Mouse (Mus musculus): ENCODE measurements around the gene Ucp3. TPM values are rescaled to one million over a fixed set of nuclear protein-coding genes. Genes with fewer than 3 reads are reported as not detected.
"Not testable (repeated sequence)": the region's sequence is repeated elsewhere in the genome, so short reads cannot be mapped to it uniquely, and the experiment has no call there.

Gene Ucp3
- polyA plus RNA-seq, 1 experiment from 2014 or later: not detected

DNA sequence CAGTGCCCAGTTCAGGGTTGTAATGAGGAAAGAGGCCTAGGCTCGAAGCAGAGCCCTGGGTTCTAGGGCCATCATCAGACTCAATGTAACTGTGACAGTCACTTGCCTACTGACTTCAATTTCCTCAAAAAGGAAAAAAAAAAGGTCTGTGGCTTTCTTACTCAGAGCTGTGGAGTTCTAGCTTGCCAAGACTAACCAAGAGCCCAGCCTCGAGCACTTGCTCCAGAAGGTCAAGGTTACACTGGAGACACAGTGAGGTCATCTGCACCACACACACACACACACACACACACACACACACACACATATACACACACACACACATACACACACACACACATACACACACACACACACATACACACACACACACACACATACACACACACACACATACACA, 9.3 kb downstream of the Ucp3 start:
- not testable (repeated sequence) for H3K36me3 ChIP-seq (ENCODE audit: control insufficient read depth, insufficient read depth, low read length); H3K27me3 ChIP-seq (ENCODE audit: control insufficient read depth, insufficient read depth, low read length); ATAC-seq (ENCODE audit: low read depth); H3K4me1 ChIP-seq (ENCODE audit: control insufficient read depth, insufficient read depth, low read length); H3K4me3 ChIP-seq (ENCODE audit: low read depth, low read length); H3K27ac ChIP-seq (ENCODE audit: low read depth, low read length); H3K9ac ChIP-seq (replicated peaks; ENCODE audit: low read depth, low read length); H3K4me2 ChIP-seq (ENCODE audit: low read depth, low read length); H3K9me3 ChIP-seq (ENCODE audit: control insufficient read depth, low read length)
- 84% methylated on average over 2 of the region's 2 CpGs for WGBS

GRCm38 (mm10) chr7:100484493-100484892, 11.7 kb downstream of the Ucp3 start:
- Histone ChIP-seq H3K9ac (replicated peaks; ENCODE audit: low read depth, low read length) (no peak overlapping the region), H3K4me1 (ENCODE audit: control insufficient read depth, insufficient read depth, low read length) (no peaks in the 10 kb centered on the region), H3K36me3 (ENCODE audit: control insufficient read depth, insufficient read depth, low read length) (no peaks in the 10 kb centered on the region), H3K9me3 (ENCODE audit: control insufficient read depth, low read length) (no peaks in the 10 kb centered on the region), H3K4me2 (ENCODE audit: low read depth, low read length) (no peak overlapping the region), H3K27ac (ENCODE audit: low read depth, low read length) (no peak overlapping the region), H3K27me3 (ENCODE audit: control insufficient read depth, insufficient read depth, low read length) (no peaks in the 10 kb centered on the region), H3K4me3 (ENCODE audit: low read depth, low read length) (no peak overlapping the region)
- ATAC-seq (ENCODE audit: low read depth): no peak
- WGBS: 91% methylated on average over 5 of the region's 5 CpGs

- Histone ChIP-seq H3K4me1 (ENCODE audit: control insufficient read depth, insufficient read depth, low read length) (no peaks in the 10 kb centered on the region), H3K9me3 (ENCODE audit: control insufficient read depth, low read length) (no peaks in the 10 kb centered on the region), H3K4me3 (ENCODE audit: low read depth, low read length) (no peak overlapping the region), H3K27me3 (ENCODE audit: control insufficient read depth, insufficient read depth, low read length) (no peaks in the 10 kb centered on the region), H3K9ac (replicated peaks; ENCODE audit: low read depth, low read length) (no peak overlapping the region), H3K36me3 (ENCODE audit: control insufficient read depth, insufficient read depth, low read length) (no peaks in the 10 kb centered on the region), H3K27ac (ENCODE audit: low read depth, low read length) (no peak overlapping the region), H3K4me2 (ENCODE audit: low read depth, low read length) (no peak overlapping the region)
- 80% methylated on average over 2 of the region's 2 CpGs for WGBS
- no peak for ATAC-seq (ENCODE audit: low read depth)
These were observed 14.5 kb downstream of the Ucp3 start for GRCm38 (mm10) chr7:100487301-100487700.

DNA sequence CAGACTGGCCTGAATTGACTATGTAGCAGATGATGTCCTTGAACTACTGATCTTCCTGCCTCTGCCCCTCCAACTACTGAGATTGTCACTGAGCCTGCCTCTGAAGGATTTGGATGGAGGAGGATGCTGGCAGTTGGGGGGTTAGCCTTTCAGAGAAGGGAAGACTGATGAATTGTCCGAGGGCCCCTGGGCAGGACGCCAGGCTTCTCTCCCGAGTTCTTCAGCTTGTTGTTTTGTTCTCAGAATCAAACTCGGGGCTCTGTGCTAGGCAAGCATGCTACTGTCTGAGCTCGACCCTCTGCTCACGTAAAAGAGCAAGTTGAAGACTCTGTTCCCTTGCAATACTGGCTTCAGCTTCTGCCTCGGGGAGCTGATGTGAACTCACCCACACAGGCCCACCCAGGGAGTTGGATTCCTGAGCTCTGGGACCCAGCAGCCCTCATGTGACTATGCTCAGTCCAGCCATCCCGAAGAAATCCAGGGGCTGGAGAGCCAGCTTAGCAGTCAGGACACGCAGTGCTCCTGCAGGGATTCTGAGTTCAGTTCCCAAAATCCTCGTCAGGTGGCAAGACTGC, 15.8 kb downstream of the Ucp3 start:
- Histone ChIP-seq H3K9me3 (ENCODE audit: control insufficient read depth, low read length) (no peaks in the 10 kb centered on the region), H3K27ac (ENCODE audit: low read depth, low read length) (no peak overlapping the region), H3K4me2 (ENCODE audit: low read depth, low read length) (no peak overlapping the region), H3K4me3 (ENCODE audit: low read depth, low read length) (no peak overlapping the region), H3K4me1 (ENCODE audit: control insufficient read depth, insufficient read depth, low read length) (peaks cover 6% of the 10 kb centered on the region; the same call in 1 of the 2 replicates), H3K9ac (replicated peaks; ENCODE audit: low read depth, low read length) (no peak overlapping the region), H3K27me3 (ENCODE audit: control insufficient read depth, insufficient read depth, low read length) (no peaks in the 10 kb centered on the region), H3K36me3 (ENCODE audit: control insufficient read depth, insufficient read depth, low read length) (no peaks in the 10 kb centered on the region)
- 32% methylated on average over 10 of the region's 10 CpGs for WGBS
- peak; percentile 58; the same call in 1 of the 2 replicates for ATAC-seq (ENCODE audit: low read depth)

GRCm38 (mm10) chr7:100492391-100493116, 19.8 kb downstream of the Ucp3 start:
- WGBS: 3% methylated on average over 32 of the region's 36 CpGs
- peak overlapping the region; percentile 68 for H3K4me2 ChIP-seq (ENCODE audit: low read depth, low read length)
- H3K27me3 ChIP-seq (ENCODE audit: control insufficient read depth, insufficient read depth, low read length): no peaks in the 10 kb centered on the region
- no peak overlapping the region for H3K27ac ChIP-seq (ENCODE audit: low read depth, low read length)
- no peaks in the 10 kb centered on the region for H3K36me3 ChIP-seq (ENCODE audit: control insufficient read depth, insufficient read depth, low read length)
- H3K9ac ChIP-seq (replicated peaks; ENCODE audit: low read depth, low read length): peak overlapping the region; percentile 53
- ATAC-seq (ENCODE audit: low read depth): no peak
- H3K4me1 ChIP-seq (ENCODE audit: control insufficient read depth, insufficient read depth, low read length): peaks cover 14% of the 10 kb centered on the region
- peak overlapping the region; percentile 29 for H3K4me3 ChIP-seq (ENCODE audit: low read depth, low read length)
- no peaks in the 10 kb centered on the region for H3K9me3 ChIP-seq (ENCODE audit: control insufficient read depth, low read length)

DNA sequence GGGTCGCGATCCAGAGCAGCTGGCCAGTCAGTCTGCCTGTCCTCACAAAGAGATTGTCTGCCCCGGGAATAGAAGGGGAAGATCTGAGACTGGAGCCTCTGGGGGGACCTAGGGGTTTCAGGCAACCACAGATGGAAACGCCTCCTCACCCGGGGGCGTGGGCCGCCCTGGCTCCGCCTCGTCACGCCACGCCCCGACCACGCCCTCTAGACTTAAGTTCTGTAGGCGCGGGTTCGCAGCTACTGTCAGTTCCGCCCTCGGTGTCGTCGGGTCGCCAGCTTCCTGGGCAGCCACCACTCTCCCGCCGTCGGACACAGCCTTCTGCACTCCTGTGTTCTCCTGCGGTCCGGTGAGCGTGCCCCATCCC, 20.3 kb downstream of the Ucp3 start, which contains the start of gene Ucp2:
Ucp2 (plus strand) TSS at position 221 of the 367 bp plus-strand sequence.
- Histone ChIP-seq H3K4me1 (ENCODE audit: control insufficient read depth, insufficient read depth, low read length) (peaks cover 14% of the 10 kb centered on the region), H3K36me3 (ENCODE audit: control insufficient read depth, insufficient read depth, low read length) (no peaks in the 10 kb centered on the region), H3K9me3 (ENCODE audit: control insufficient read depth, low read length) (no peaks in the 10 kb centered on the region), H3K27me3 (ENCODE audit: control insufficient read depth, insufficient read depth, low read length) (no peaks in the 10 kb centered on the region), H3K9ac (replicated peaks; ENCODE audit: low read depth, low read length) (peak within 1 kb of the TSS; percentile 53), H3K4me3 (ENCODE audit: low read depth, low read length) (peak within 1 kb of the TSS; percentile 29), H3K4me2 (ENCODE audit: low read depth, low read length) (peak within 1 kb of the TSS; percentile 68), H3K27ac (ENCODE audit: low read depth, low read length) (0 out of 2 replicates have a peak within 1 kb of the TSS, but pooled peaks have one; percentile 12)
- WGBS: 2% methylated on average over 26 of the region's 27 CpGs
- peak; percentile 6; the same call in 1 of the 2 replicates for ATAC-seq (ENCODE audit: low read depth)

DNA sequence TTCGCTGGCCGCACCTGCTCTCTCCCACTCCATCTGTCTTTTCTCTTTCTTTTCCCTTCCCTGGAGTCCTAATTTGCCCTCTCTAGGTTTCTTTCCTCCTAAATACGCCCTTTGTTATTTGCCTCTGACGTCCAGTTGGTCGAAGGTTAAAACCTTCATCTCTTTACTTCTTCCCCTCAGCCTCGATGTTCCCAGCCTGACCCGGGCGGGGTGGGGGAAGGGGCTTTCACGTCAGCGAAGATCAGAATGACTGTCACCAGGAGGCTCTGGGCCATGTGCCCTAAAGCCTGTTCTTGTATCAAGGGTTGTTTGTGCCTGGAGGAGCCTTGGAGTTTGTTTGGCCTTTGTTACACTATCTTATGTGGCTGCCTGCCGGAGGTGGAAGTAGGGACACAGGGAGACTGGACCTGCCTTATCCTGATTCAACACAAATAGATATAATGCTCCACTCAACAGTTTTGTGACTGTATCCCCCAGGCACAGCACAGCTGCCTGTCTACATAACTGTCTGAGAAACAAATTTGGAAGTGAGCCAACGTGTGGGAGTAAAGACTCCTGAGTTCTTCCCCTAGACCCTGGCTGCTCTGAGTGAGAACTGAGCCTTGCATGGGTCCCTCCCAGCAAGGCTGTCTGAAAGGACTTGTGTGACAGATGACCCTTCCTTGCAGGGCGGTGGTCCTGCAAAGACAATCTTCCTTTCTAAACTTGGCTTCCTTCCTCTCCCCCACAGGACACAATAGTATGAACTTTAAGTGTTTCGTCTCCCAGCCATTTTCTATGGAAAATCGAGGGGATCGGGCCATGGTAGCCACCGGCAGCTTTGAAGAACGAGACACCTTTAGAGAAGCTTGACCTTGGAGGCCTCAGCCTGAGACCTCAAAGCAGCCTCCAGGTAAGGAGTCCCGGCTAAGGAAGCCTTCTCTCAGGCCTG, 21.0 kb downstream of the Ucp3 start:
- 0 out of 2 replicates have a peak overlapping the region, but pooled peaks have one; percentile 12 for H3K27ac ChIP-seq (ENCODE audit: low read depth, low read length)
- H3K4me1 ChIP-seq (ENCODE audit: control insufficient read depth, insufficient read depth, low read length): peaks cover 14% of the 10 kb centered on the region
- H3K4me3 ChIP-seq (ENCODE audit: low read depth, low read length): peak overlapping the region; percentile 29
- ATAC-seq (ENCODE audit: low read depth): peak; percentile 22; the same call in 1 of the 2 replicates
- H3K27me3 ChIP-seq (ENCODE audit: control insufficient read depth, insufficient read depth, low read length): no peaks in the 10 kb centered on the region
- no peaks in the 10 kb centered on the region for H3K9me3 ChIP-seq (ENCODE audit: control insufficient read depth, low read length)
- no peak overlapping the region for H3K9ac ChIP-seq (replicated peaks; ENCODE audit: low read depth, low read length)
- H3K36me3 ChIP-seq (ENCODE audit: control insufficient read depth, insufficient read depth, low read length): 0 out of 2 replicates have a peak, but pooled peaks cover 2% of the 10 kb centered on the region
- WGBS: 36% methylated on average over 19 of the region's 19 CpGs
- H3K4me2 ChIP-seq (ENCODE audit: low read depth, low read length): peak overlapping the region; percentile 68

DNA sequence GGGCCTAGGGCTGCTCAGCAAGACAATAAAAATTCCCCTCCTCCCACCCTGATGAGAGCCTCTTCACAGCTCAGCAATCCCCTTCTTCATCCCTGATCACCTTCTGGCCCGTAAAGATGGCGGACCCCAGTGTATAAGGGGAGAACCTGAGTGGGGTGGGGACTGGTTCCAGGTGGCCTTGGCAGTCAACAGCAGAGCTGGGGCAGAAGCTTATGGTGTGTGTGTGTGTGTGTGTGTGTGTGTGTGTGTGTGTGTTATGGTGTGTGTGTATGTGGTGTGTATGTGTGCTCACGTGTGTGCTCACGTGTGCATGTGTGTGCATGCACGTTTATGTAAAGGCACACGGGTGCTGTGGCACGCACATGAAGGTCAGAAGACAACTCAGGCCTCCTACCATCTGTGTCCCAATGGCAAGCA, 21.6 kb downstream of the Ucp3 start:
- no peak overlapping the region for H3K9ac ChIP-seq (replicated peaks; ENCODE audit: low read depth, low read length)
- no peak overlapping the region for H3K4me3 ChIP-seq (ENCODE audit: low read depth, low read length)
- H3K4me1 ChIP-seq (ENCODE audit: control insufficient read depth, insufficient read depth, low read length): peaks cover 14% of the 10 kb centered on the region
- WGBS: 87% methylated on average over 7 of the region's 7 CpGs
- H3K9me3 ChIP-seq (ENCODE audit: control insufficient read depth, low read length): no peaks in the 10 kb centered on the region
- 0 out of 2 replicates have a peak, but pooled peaks cover 2% of the 10 kb centered on the region for H3K36me3 ChIP-seq (ENCODE audit: control insufficient read depth, insufficient read depth, low read length)
- H3K4me2 ChIP-seq (ENCODE audit: low read depth, low read length): peak overlapping the region; percentile 68
- ATAC-seq (ENCODE audit: low read depth): no peak
- H3K27ac ChIP-seq (ENCODE audit: low read depth, low read length): no peak overlapping the region
- no peaks in the 10 kb centered on the region for H3K27me3 ChIP-seq (ENCODE audit: control insufficient read depth, insufficient read depth, low read length)
